Mouse (Mus musculus): Measurements from ENCODE around the gene 1700018B08Rik. TPM values are rescaled to one million over a fixed set of nuclear protein-coding genes. Genes with fewer than 3 reads are reported as not detected.

Gene 1700018B08Rik
- polyA plus RNA-seq (2015; fragmentation: Nextera tagmentation; extraction: Ambion mirVana), result not detected in 2 replicates

GRCm38 (mm10) chr8:121544276-121544785, at the start of gene 1700018B08Rik:
Gene 1700018B08Rik, minus strand, starts transcription at chr8:121544320.
- H3K4me3 ChIP-seq (replicated peaks), result no peak within 1 kb of the TSS

GRCm38 (mm10) chr8:121593293-121593692, 49.2 kb upstream of the 1700018B08Rik start:
- 87% methylated on average over 5 of the region's 5 CpGs for WGBS
- no peak overlapping the region for H3K4me3 ChIP-seq (replicated peaks)
- H3K27ac ChIP-seq, result no peak overlapping the region
- no peak overlapping the region for H3K4me2 ChIP-seq
- H3K9me3 ChIP-seq (replicated peaks), result no peaks in the 10 kb centered on the region
- H3K9ac ChIP-seq, result no peak overlapping the region
- no peaks in the 10 kb centered on the region for H3K27me3 ChIP-seq
- peaks cover 32% of the 10 kb centered on the region for H3K4me1 ChIP-seq
- H3K36me3 ChIP-seq, result peaks cover 49% of the 10 kb centered on the region
- ATAC-seq (replicated peaks; ENCODE audit: low FRiP score), result no peak

More at GRCm38 (mm10) chr8:121544276-121544785, at the start of gene 1700018B08Rik:
- ATAC-seq (replicated peaks; ENCODE audit: low FRiP score), result no peak
- peaks cover 6% of the 10 kb centered on the region for H3K27me3 ChIP-seq
- no peak within 1 kb of the TSS for H3K4me2 ChIP-seq
- H3K4me1 ChIP-seq, result no peaks in the 10 kb centered on the region
- H3K9me3 ChIP-seq (replicated peaks), result no peaks in the 10 kb centered on the region
- WGBS, result 84% methylated on average over 12 of the region's 12 CpGs
- no peak within 1 kb of the TSS for H3K9ac ChIP-seq
- H3K36me3 ChIP-seq, result peaks cover under 1% of the 10 kb centered on the region; the same call in 1 of the 2 replicates
- no peak within 1 kb of the TSS for H3K27ac ChIP-seq

- Histone ChIP-seq H3K27me3 (no peaks in the 10 kb centered on the region), H3K9me3 (replicated peaks) (no peaks in the 10 kb centered on the region), H3K9ac (peak overlapping the region; percentile 98), H3K27ac (peak overlapping the region; percentile 75), H3K4me2 (peak overlapping the region; percentile 92), H3K36me3 (peaks cover 33% of the 10 kb centered on the region), H3K4me1 (peaks cover 32% of the 10 kb centered on the region), H3K4me3 (replicated peaks) (peak overlapping the region; percentile 98)
- 12% methylated on average over 20 of the region's 20 CpGs for whole genome bisulfite sequencing
- peak; percentile 24 for ATAC-seq (replicated peaks; ENCODE audit: low FRiP score)
Measured at GRCm38 (mm10) chr8:121591178-121592066, 47.3 kb upstream of the 1700018B08Rik start.

GRCm38 (mm10) chr8:121590203-121591177, 46.4 kb upstream of the 1700018B08Rik start, which contains the start of gene Map1lc3b:
Gene Map1lc3b, plus strand, starts transcription at chr8:121590361.
- Histone ChIP-seq H3K9me3 (replicated peaks) (no peaks in the 10 kb centered on the region), H3K27me3 (no peaks in the 10 kb centered on the region), H3K9ac (peak within 1 kb of the TSS; percentile 98), H3K36me3 (peaks cover 24% of the 10 kb centered on the region), H3K4me1 (peaks cover 32% of the 10 kb centered on the region), H3K4me2 (peak within 1 kb of the TSS; percentile 92), H3K27ac (peak within 1 kb of the TSS; percentile 75), H3K4me3 (replicated peaks) (peak within 1 kb of the TSS; percentile 98)
- peak; percentile 89 for ATAC-seq (replicated peaks; ENCODE audit: low FRiP score)
- under 1% methylated on average over 94 of the region's 94 CpGs for WGBS

- WGBS, result 43% methylated on average over 2 of the region's 2 CpGs
- no peak overlapping the region for H3K27ac ChIP-seq
- H3K4me2 ChIP-seq, result peak overlapping the region; percentile 92; the same call in 1 of the 2 replicates
- H3K9me3 ChIP-seq (replicated peaks), result no peaks in the 10 kb centered on the region
- peaks cover 37% of the 10 kb centered on the region for H3K4me1 ChIP-seq
- H3K9ac ChIP-seq, result no peak overlapping the region
- H3K36me3 ChIP-seq, result peaks cover 12% of the 10 kb centered on the region
- H3K4me3 ChIP-seq (replicated peaks), result peak overlapping the region; percentile 98; the same call in 1 of the 2 replicates
- H3K27me3 ChIP-seq, result no peaks in the 10 kb centered on the region
- no peak for ATAC-seq (replicated peaks; ENCODE audit: low FRiP score)
Measured at GRCm38 (mm10) chr8:121589205-121589726, 45.1 kb upstream of the 1700018B08Rik start.

- H3K4me2 ChIP-seq, result no peak overlapping the region
- no peaks in the 10 kb centered on the region for H3K27me3 ChIP-seq
- peaks cover 6% of the 10 kb centered on the region for H3K36me3 ChIP-seq
- H3K4me1 ChIP-seq, result peaks cover 37% of the 10 kb centered on the region
- no peak overlapping the region for H3K4me3 ChIP-seq (replicated peaks)
- ATAC-seq (replicated peaks; ENCODE audit: low FRiP score), result no peak
- 87% methylated on average over 4 of the region's 4 CpGs for WGBS
- no peak overlapping the region for H3K9ac ChIP-seq
- no peaks in the 10 kb centered on the region for H3K9me3 ChIP-seq (replicated peaks)
- no peak overlapping the region for H3K27ac ChIP-seq
Measured at GRCm38 (mm10) chr8:121588750-121589149, 44.6 kb upstream of the 1700018B08Rik start.

- 1% methylated on average over 47 of the region's 47 CpGs for WGBS
- H3K27me3 ChIP-seq, result 0 out of 2 replicates have a peak, but pooled peaks cover 5% of the 10 kb centered on the region
- peak overlapping the region; percentile 63 for H3K4me3 ChIP-seq (replicated peaks)
- H3K4me2 ChIP-seq, result peak overlapping the region; percentile 82
- no peaks in the 10 kb centered on the region for H3K36me3 ChIP-seq
- peaks cover 12% of the 10 kb centered on the region for H3K4me1 ChIP-seq
- H3K9me3 ChIP-seq (replicated peaks), result no peaks in the 10 kb centered on the region
- peak overlapping the region; percentile 63 for H3K9ac ChIP-seq
- ATAC-seq (replicated peaks; ENCODE audit: low FRiP score), result peak; percentile 95
- H3K27ac ChIP-seq, result peak overlapping the region; percentile 30; the same call in 1 of the 2 replicates
Measured at GRCm38 (mm10) chr8:121585159-121585825, 41.2 kb upstream of the 1700018B08Rik start.

- H3K4me3 ChIP-seq (replicated peaks), result peak overlapping the region; percentile 63
- H3K9me3 ChIP-seq (replicated peaks), result no peaks in the 10 kb centered on the region
- H3K27ac ChIP-seq, result peak overlapping the region; percentile 30; the same call in 1 of the 2 replicates
- H3K4me2 ChIP-seq, result peak overlapping the region; percentile 82
- H3K4me1 ChIP-seq, result peaks cover 8% of the 10 kb centered on the region
- H3K27me3 ChIP-seq, result 0 out of 2 replicates have a peak, but pooled peaks cover 5% of the 10 kb centered on the region
- no peak for ATAC-seq (replicated peaks; ENCODE audit: low FRiP score)
- peak overlapping the region; percentile 63; the same call in 1 of the 2 replicates for H3K9ac ChIP-seq
- 46% methylated on average over 13 of the region's 13 CpGs for WGBS
- H3K36me3 ChIP-seq, result no peaks in the 10 kb centered on the region
Measured at GRCm38 (mm10) chr8:121584730-121585129, 40.6 kb upstream of the 1700018B08Rik start.

GRCm38 (mm10) chr8:121583653-121584052, 39.5 kb upstream of the 1700018B08Rik start:
- H3K27me3 ChIP-seq, result peaks cover 5% of the 10 kb centered on the region; the same call in 1 of the 2 replicates
- no peak overlapping the region for H3K9ac ChIP-seq
- H3K36me3 ChIP-seq, result no peaks in the 10 kb centered on the region
- no peak overlapping the region for H3K4me2 ChIP-seq
- H3K27ac ChIP-seq, result no peak overlapping the region
- H3K4me3 ChIP-seq (replicated peaks), result no peak overlapping the region
- ATAC-seq (replicated peaks; ENCODE audit: low FRiP score), result no peak
- H3K4me1 ChIP-seq, result peaks cover 15% of the 10 kb centered on the region
- WGBS, result 49% methylated on average over 8 of the region's 8 CpGs
- H3K9me3 ChIP-seq (replicated peaks), result no peaks in the 10 kb centered on the region

GRCm38 (mm10) chr8:121580465-121580864, 36.3 kb upstream of the 1700018B08Rik start:
- Histone ChIP-seq H3K9me3 (replicated peaks) (no peaks in the 10 kb centered on the region), H3K4me2 (no peak overlapping the region), H3K9ac (no peak overlapping the region), H3K36me3 (no peaks in the 10 kb centered on the region), H3K4me3 (replicated peaks) (no peak overlapping the region), H3K27me3 (peaks cover 5% of the 10 kb centered on the region; the same call in 1 of the 2 replicates), H3K27ac (no peak overlapping the region), H3K4me1 (peaks cover 39% of the 10 kb centered on the region)
- no peak for ATAC-seq (replicated peaks; ENCODE audit: low FRiP score)
- WGBS, result 28% methylated on average over 9 of the region's 9 CpGs

All from kidney, embryonic 15.5 days (tissue).